Mouse (Mus musculus): Measurements from ENCODE around the gene Pramel6. TPM values are rescaled to one million over a fixed set of nuclear protein-coding genes. Genes with fewer than 3 reads are reported as not detected.
"Not testable (repeated sequence)": the region's sequence is repeated elsewhere in the genome, so short reads cannot be mapped to it uniquely, and the experiment has no call there.

The Pramel6 gene
- not detected in 2 replicates for polyA plus RNA-seq (2015; fragmentation: Nextera tagmentation; extraction: Ambion mirVana)

DNA sequence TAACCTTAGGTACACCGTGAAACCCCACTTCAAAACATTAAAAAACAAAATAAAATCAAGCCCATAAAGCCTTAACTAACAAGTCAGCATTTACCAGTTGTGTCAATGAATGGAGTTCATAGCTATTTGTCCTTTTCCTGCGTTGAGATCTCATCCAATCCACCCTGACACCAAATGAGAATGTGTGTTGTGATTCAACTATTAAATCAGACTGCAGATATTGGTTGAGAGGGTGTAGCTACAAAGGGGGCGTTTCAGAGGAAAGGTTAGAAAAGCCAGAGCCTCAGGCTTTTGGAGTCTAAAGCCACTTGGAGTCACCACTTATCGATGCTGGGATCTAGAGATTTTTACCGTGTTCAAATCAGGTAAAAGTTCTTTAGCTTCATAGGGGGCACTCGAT, at the start of gene Pramel6:
TSS of gene Pramel6 (plus strand) at position 301 of the 400 bp plus-strand sequence.
- Histone ChIP-seq H3K36me3 (no peaks in the 10 kb centered on the region), H3K27me3 (no peaks in the 10 kb centered on the region), H3K9me3 (no peaks in the 10 kb centered on the region), H3K27ac (no peak within 1 kb of the TSS), H3K4me3 (no peak within 1 kb of the TSS), H3K4me2 (no peak within 1 kb of the TSS), H3K4me1 (no peaks in the 10 kb centered on the region), H3K9ac (no peak within 1 kb of the TSS)
- 76% methylated on average over 6 of the region's 6 CpGs for WGBS
- ATAC-seq (ENCODE audit: borderline replicate concordance, extremely low read depth, low FRiP score, low TSS enrichment), result no peak

DNA sequence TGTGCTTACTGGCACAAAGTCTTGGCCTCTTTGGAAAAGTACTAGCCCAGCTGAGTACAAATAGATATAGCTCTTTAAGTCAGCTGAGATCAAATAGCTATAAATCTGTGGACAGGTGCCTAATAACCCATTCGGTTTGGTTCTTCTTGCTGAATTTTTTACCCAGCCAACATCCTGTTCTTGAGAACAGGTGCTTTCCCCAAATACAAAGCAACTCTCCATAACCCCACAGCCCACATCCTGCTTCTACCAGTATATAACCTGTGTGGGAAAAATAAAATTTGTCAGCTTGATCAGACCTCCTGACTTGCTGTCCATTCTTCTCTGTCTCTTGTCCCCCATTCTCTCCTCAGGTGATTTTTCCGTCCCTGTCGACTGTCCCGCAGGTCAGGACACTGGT, 44.6 kb upstream of the Pramel6 start:
- H3K4me3 ChIP-seq, result no peak overlapping the region
- H3K4me1 ChIP-seq, result no peaks in the 10 kb centered on the region
- ATAC-seq (ENCODE audit: borderline replicate concordance, extremely low read depth, low FRiP score, low TSS enrichment), result no peak
- H3K4me2 ChIP-seq, result no peak overlapping the region
- no peak overlapping the region for H3K27ac ChIP-seq
- no peaks in the 10 kb centered on the region for H3K27me3 ChIP-seq
- WGBS, result 87% methylated on average over 4 of the region's 4 CpGs
- no peaks in the 10 kb centered on the region for H3K9me3 ChIP-seq
- no peaks in the 10 kb centered on the region for H3K36me3 ChIP-seq
- no peak overlapping the region for H3K9ac ChIP-seq

DNA sequence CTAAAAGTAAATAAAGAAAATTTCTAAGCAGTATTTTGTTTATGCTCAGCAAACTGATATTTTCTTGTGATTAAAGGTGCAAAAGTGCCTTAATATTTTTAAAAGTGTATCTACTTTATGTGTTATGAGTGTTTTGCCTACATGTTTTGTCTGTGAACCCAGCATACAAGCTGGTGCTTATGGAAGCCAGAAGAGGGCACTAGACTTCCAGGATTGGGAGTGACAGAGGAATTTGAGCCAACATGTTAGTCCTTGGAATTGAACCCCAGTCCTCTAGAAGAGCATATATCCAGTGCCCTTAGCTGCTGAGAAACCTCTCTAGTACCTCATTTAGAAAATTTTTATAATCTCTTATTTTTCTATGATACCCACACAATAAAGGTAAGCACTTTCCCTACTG, 26.2 kb upstream of the Pramel6 start:
- Histone ChIP-seq H3K4me1 (no peaks in the 10 kb centered on the region), H3K36me3 (no peaks in the 10 kb centered on the region), H3K27me3 (no peaks in the 10 kb centered on the region), H3K4me2 (no peak overlapping the region), H3K4me3 (no peak overlapping the region), H3K27ac (no peak overlapping the region), H3K9me3 (no peaks in the 10 kb centered on the region), H3K9ac (no peak overlapping the region)
- no peak for ATAC-seq (ENCODE audit: borderline replicate concordance, extremely low read depth, low FRiP score, low TSS enrichment)

DNA sequence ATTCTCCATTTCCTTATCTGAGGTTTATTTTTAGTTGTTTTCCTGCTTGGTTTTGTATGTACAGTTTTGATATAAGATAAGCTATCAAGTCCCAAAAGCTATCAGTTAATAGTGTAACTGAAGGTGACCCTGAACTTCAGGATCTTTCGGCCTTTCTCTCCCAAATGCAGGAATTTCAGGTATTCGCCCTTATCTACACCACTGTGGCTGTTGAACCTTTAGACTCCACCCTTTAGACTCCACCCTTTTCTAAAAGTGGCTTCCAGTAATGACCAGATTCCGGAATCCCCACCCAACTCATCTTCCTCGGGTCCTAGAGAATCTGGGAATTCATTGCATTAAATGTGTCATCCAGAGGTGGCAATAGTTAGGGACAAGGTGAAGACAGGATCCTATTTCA, 25.2 kb upstream of the Pramel6 start:
- 74% methylated on average over 4 of the region's 4 CpGs for WGBS
- no peak overlapping the region for H3K4me2 ChIP-seq

GRCm38 (mm10) chr2:87482276-87482675, 24.1 kb upstream of the Pramel6 start:
- no peak overlapping the region for H3K4me2 ChIP-seq
- no peaks in the 10 kb centered on the region for H3K27me3 ChIP-seq
- H3K36me3 ChIP-seq, result no peaks in the 10 kb centered on the region
- no peak for ATAC-seq (ENCODE audit: borderline replicate concordance, extremely low read depth, low FRiP score, low TSS enrichment)
- WGBS, result 57% methylated on average over 2 of the region's 2 CpGs
- no peaks in the 10 kb centered on the region for H3K4me1 ChIP-seq
- H3K9ac ChIP-seq, result no peak overlapping the region
- no peaks in the 10 kb centered on the region for H3K9me3 ChIP-seq
- H3K4me3 ChIP-seq, result no peak overlapping the region
- no peak overlapping the region for H3K27ac ChIP-seq

More for the DNA sequence above, 25.2 kb upstream of the Pramel6 start:
- ATAC-seq (ENCODE audit: borderline replicate concordance, extremely low read depth, low FRiP score, low TSS enrichment), result no peak
- no peaks in the 10 kb centered on the region for H3K27me3 ChIP-seq
- H3K4me1 ChIP-seq, result no peaks in the 10 kb centered on the region
- H3K9ac ChIP-seq, result no peak overlapping the region
- no peak overlapping the region for H3K27ac ChIP-seq
- no peak overlapping the region for H3K4me3 ChIP-seq
- no peaks in the 10 kb centered on the region for H3K36me3 ChIP-seq
- H3K9me3 ChIP-seq, result no peaks in the 10 kb centered on the region

DNA sequence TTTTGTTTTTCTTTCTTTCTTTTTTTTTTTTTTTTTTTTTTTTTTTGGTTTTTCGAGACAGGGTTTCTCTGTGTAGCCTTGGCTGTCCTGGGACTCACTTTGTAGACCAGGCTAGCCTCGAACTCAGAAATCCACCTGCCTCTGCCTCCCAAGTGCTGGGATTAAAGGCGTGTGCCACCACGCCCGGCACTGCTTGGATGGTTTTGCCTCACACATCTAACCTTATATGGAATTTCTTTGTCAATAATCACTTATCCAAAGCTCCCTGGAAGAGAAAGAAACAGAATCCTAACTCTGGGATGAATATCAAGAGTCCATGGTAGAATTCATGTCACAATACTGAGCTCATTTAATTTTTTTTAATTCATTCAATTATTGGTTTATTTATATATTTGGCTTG, 9.4 kb upstream of the Pramel6 start, which contains the start of gene Pramel7:
TSS of gene Pramel7 (minus strand) at position 101 of the 400 bp plus-strand sequence.
- H3K27ac ChIP-seq; H3K27me3 ChIP-seq; H3K9me3 ChIP-seq; H3K36me3 ChIP-seq; H3K4me2 ChIP-seq; H3K4me3 ChIP-seq; ATAC-seq (ENCODE audit: borderline replicate concordance, extremely low read depth, low FRiP score, low TSS enrichment); H3K4me1 ChIP-seq; H3K9ac ChIP-seq: not testable (repeated sequence)
- WGBS, result 76% methylated on average over 4 of the region's 5 CpGs

DNA sequence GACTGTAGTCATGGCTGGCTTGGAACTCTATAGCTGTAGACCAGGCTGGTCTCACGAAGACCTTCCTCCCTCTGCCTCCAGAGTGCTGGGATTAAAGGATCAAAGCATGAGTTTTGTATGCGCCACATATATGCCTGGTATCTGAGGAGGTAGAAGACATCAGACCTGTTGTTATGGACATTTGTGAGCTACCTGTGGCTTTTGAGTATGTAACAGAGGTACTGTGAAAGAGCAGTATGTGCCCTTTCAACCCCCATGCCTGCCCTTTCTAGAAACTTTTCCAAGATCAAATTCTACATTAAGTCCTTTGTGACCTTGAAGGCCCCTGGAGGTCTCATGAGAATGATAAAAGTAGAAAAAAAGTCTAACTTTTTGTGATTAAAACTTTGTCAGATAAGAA, 8.7 kb downstream of the Pramel6 start:
- Histone ChIP-seq H3K27me3 (no peaks in the 10 kb centered on the region), H3K4me1 (no peaks in the 10 kb centered on the region), H3K4me2 (no peak overlapping the region), H3K4me3 (no peak overlapping the region), H3K9me3 (no peaks in the 10 kb centered on the region), H3K27ac (no peak overlapping the region), H3K36me3 (no peaks in the 10 kb centered on the region), H3K9ac (no peak overlapping the region)
- 85% methylated on average over 2 of the region's 2 CpGs for WGBS
- no peak for ATAC-seq (ENCODE audit: borderline replicate concordance, extremely low read depth, low FRiP score, low TSS enrichment)

- Histone ChIP-seq H3K4me3 (no peak overlapping the region), H3K9me3 (no peaks in the 10 kb centered on the region), H3K9ac (no peak overlapping the region), H3K4me2 (no peak overlapping the region), H3K36me3 (no peaks in the 10 kb centered on the region), H3K4me1 (no peaks in the 10 kb centered on the region), H3K27ac (no peak overlapping the region), H3K27me3 (no peaks in the 10 kb centered on the region)
- no peak for ATAC-seq (ENCODE audit: borderline replicate concordance, extremely low read depth, low FRiP score, low TSS enrichment)
- whole genome bisulfite sequencing, result 67% methylated on average over 7 of the region's 8 CpGs
These were observed 9.2 kb downstream of the Pramel6 start for GRCm38 (mm10) chr2:87515457-87516060.

DNA sequence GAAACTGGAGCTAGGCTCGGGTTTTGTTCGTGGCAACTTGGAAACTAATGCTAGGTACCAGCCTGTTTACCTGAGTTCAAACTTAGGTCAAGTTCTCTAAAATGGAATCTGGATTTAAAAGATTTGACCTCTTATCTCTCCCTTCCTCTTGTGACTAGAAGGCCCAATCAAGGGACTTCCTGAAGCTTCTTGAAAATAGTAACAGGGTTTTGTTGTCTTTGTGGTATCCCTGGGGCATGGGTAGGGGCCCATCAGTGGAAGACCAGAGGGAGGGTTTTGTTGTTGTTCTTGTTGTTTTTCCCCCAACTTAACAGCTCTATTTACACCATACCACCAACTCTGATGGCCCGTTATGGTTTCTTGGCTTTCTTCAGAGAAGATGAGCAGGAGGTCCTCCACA, 10.2 kb downstream of the Pramel6 start:
- Histone ChIP-seq H3K27me3 (no peaks in the 10 kb centered on the region), H3K4me3 (no peak overlapping the region), H3K36me3 (no peaks in the 10 kb centered on the region), H3K9ac (no peak overlapping the region), H3K4me1 (no peaks in the 10 kb centered on the region), H3K4me2 (no peak overlapping the region), H3K27ac (no peak overlapping the region), H3K9me3 (no peaks in the 10 kb centered on the region)
- no peak for ATAC-seq (ENCODE audit: borderline replicate concordance, extremely low read depth, low FRiP score, low TSS enrichment)
- 83% methylated on average over 3 of the region's 3 CpGs for WGBS

DNA sequence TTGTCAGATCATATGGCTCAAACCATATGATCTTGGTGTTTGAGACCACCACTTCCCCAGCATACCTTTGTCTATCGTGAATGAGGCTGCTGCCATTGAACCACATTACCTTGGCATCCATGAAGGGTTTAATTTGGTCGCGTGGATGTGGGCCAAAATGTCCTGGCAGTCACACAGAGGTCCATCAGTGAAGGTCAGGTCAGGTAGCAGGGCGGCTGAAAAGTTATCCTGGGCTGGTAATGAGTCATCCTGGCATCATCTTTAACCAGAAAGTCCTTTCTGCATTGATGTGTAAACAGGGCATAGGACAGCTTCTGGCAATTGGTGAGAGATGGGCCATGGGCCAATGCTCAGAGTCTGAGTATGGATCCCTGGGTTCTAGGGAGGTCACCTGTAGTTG, 14.3 kb downstream of the Pramel6 start:
- H3K4me3 ChIP-seq, result no peak overlapping the region
- H3K4me2 ChIP-seq, result no peak overlapping the region
- 77% methylated on average over 4 of the region's 4 CpGs for WGBS
- H3K27ac ChIP-seq, result no peak overlapping the region
- no peak overlapping the region for H3K9ac ChIP-seq
- H3K9me3 ChIP-seq, result no peaks in the 10 kb centered on the region
- ATAC-seq (ENCODE audit: borderline replicate concordance, extremely low read depth, low FRiP score, low TSS enrichment), result no peak
- no peaks in the 10 kb centered on the region for H3K4me1 ChIP-seq
- H3K36me3 ChIP-seq, result no peaks in the 10 kb centered on the region
- no peaks in the 10 kb centered on the region for H3K27me3 ChIP-seq

DNA sequence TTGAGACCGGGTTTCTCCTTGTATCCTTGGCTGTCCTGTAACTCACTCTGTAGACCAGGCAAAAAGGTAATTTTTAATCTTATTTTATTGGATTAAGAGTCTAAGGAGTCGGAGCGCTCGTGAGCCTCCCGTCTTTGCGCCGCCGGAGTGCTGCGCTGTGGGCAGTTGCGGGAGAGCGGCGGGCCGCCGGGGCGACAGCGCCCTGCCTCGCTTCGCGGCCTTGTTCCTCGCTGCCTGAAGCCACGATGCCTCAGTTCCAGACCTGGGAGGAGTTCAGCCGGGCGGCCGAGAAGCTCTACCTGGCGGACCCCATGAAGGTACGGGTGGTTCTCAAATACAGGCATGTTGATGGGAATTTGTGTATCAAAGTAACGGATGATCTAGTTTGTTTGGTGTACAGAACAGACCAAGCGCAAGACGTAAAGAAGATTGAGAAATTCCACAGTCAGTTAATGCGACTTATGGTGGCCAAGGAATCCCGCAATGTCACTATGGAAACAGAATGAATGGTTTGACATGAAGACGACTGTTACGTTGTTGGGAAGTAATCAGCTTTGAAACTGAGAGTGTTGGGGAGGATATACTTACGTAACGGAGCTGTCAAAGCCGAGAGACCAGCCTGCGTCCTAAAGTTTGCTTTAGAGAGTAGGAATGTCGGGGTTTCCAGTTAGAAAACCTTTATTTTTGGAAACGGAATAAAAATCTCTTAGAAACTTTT, 19.7 kb downstream of the Pramel6 start:
- H3K36me3 ChIP-seq; H3K9me3 ChIP-seq; H3K27me3 ChIP-seq; H3K4me1 ChIP-seq; H3K9ac ChIP-seq; H3K27ac ChIP-seq; ATAC-seq (ENCODE audit: borderline replicate concordance, extremely low read depth, low FRiP score, low TSS enrichment); H3K4me3 ChIP-seq: not testable (repeated sequence)
- peak overlapping the region; percentile 33; the same call in 1 of the 2 replicates for H3K4me2 ChIP-seq
- 31% methylated on average over 39 of the region's 39 CpGs for WGBS

- no peak within 1 kb of the TSS for H3K9ac ChIP-seq
- no peaks in the 10 kb centered on the region for H3K27me3 ChIP-seq
- H3K4me2 ChIP-seq, result no peak within 1 kb of the TSS
- no peak for ATAC-seq (ENCODE audit: borderline replicate concordance, extremely low read depth, low FRiP score, low TSS enrichment)
- no peaks in the 10 kb centered on the region for H3K36me3 ChIP-seq
- H3K4me1 ChIP-seq, result no peaks in the 10 kb centered on the region
- no peaks in the 10 kb centered on the region for H3K9me3 ChIP-seq
- H3K4me3 ChIP-seq, result no peak within 1 kb of the TSS
- no peak within 1 kb of the TSS for H3K27ac ChIP-seq
These were observed 25.1 kb downstream of the Pramel6 start, which contains the start of gene Olfr153 for GRCm38 (mm10) chr2:87531496-87531895. Gene Olfr153, plus strand, starts transcription at chr2:87531796.
